Mouse (Mus musculus) E14TG2a.4 (cell line): Measurements from ENCODE around the gene Foxo3.

ENCODE experiments used
- H3K27me3 ChIP-seq: 2 replicates; pipeline ENCODE4 v1.6.1; 2014; ENCODE audit warnings: low read length, control low read depth; ENCODE audit not compliant: insufficient read depth
- H3K36me3 ChIP-seq: 2 replicates; pipeline ENCODE4 v1.6.1; 2014; ENCODE audit warnings: low read length, control low read depth; ENCODE audit not compliant: insufficient read depth
- H3K4me1 ChIP-seq: replicated peaks from 2 replicates; pipeline ENCODE4 v1.6.1; 2014; ENCODE audit warnings: low read depth, low read length, control low read depth
- H3K4me3 ChIP-seq: replicated peaks from 2 replicates; pipeline ENCODE4 v1.5.1; 2014; ENCODE audit warnings: mild to moderate bottlenecking, low read length
- H3K9me3 ChIP-seq: 2 replicates; pipeline ENCODE4 v1.6.1; 2014; ENCODE audit warnings: low read length, control low read depth
- CTCF ChIP-seq: conservative IDR thresholded peaks from 2 replicates; pipeline ENCODE4 v1.5.1; 2014; ENCODE audit warnings: low read length
- NANOG ChIP-seq: IDR thresholded peaks from 2 replicates; pipeline ENCODE4 v1.6.1; 2014; ENCODE audit warnings: borderline replicate concordance, low read length, mixed read lengths
- POU5F1 ChIP-seq: IDR thresholded peaks from 2 replicates; pipeline ENCODE4 v1.6.1; 2014; ENCODE audit warnings: low read length, borderline replicate concordance

Gene Foxo3

DNA sequence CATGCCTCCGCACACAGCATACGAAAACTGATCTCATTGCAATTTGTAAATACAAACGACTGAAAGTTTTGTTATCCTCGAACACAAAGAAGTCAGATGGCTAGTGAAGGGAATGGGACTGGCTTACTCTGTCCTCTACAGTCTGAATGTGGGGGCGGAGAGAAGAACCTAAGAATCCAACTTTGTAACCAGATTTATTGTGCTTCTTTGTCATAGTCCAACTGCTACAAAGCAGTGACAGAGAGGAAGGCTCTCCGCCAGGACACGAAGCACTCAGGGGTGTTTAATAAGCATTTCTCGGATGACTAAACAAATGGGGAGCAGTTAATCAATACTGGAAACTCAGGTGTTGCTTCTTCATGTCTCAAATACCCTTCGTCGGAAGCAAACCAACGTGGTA lies 43.6 kb downstream of the Foxo3 start:
- TF ChIP-seq NANOG (no peak), POU5F1 (no peak), CTCF (no peak)
- Histone ChIP-seq H3K9me3 (no peaks in the 10 kb centered on the region), H3K4me3 (no peak overlapping the region), H3K36me3 (no peaks in the 10 kb centered on the region), H3K27me3 (no peaks in the 10 kb centered on the region), H3K4me1 (peaks cover 41% of the 10 kb centered on the region)

DNA sequence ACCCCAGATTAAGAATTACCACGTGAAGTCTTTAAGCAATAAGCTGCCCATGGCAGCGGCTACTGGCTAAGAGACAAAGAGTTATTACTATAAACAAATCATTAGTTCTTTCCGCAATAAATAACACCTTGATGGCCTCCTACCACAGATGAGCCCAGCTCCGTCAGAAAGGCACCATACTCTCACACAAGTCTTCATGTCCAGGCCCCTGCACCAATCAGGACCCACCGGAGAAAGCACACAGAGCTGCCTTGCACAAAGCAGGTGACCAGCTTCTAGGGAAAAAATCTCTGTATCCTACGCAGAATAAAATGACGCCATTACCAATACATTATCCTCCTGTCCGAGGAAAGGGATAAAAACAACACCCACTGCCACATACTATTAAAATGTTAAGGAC lies 44.7 kb downstream of the Foxo3 start:
- no peaks in the 10 kb centered on the region for H3K9me3 ChIP-seq
- peaks cover 1% of the 10 kb centered on the region for H3K36me3 ChIP-seq
- H3K4me3 ChIP-seq = no peak overlapping the region
- TF ChIP-seq NANOG (no peak), CTCF (no peak), POU5F1 (no peak)
- no peaks in the 10 kb centered on the region for H3K27me3 ChIP-seq
- peaks cover 41% of the 10 kb centered on the region for H3K4me1 ChIP-seq

DNA sequence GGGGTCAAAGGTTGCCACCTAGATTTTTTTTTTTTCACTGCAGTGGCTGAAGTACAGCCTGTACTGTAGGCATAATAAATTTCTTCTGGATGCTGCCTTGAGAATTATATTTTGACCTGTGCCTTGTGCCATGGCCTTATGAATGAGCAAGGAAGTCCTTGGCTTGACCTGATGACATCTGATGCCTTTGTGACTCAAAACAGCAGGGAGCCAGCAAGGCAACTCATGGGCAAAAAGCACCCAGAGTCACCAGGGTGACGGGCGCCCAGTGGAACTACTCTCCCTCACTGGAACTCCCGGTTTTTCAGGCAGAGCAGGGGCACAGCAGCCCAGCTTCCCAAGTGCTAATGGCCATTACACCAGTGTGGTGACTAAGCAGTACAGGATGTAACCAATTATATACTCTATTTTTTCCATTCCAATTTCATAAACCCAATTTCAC lies 45.4 kb downstream of the Foxo3 start:
- H3K4me1 ChIP-seq = peaks cover 49% of the 10 kb centered on the region
- H3K27me3 ChIP-seq = no peaks in the 10 kb centered on the region
- peaks cover 9% of the 10 kb centered on the region for H3K36me3 ChIP-seq
- no peaks in the 10 kb centered on the region for H3K9me3 ChIP-seq
- no peak for TF ChIP-seq POU5F1
- TF ChIP-seq CTCF = no peak
- no peak for TF ChIP-seq NANOG
- H3K4me3 ChIP-seq = no peak overlapping the region

DNA sequence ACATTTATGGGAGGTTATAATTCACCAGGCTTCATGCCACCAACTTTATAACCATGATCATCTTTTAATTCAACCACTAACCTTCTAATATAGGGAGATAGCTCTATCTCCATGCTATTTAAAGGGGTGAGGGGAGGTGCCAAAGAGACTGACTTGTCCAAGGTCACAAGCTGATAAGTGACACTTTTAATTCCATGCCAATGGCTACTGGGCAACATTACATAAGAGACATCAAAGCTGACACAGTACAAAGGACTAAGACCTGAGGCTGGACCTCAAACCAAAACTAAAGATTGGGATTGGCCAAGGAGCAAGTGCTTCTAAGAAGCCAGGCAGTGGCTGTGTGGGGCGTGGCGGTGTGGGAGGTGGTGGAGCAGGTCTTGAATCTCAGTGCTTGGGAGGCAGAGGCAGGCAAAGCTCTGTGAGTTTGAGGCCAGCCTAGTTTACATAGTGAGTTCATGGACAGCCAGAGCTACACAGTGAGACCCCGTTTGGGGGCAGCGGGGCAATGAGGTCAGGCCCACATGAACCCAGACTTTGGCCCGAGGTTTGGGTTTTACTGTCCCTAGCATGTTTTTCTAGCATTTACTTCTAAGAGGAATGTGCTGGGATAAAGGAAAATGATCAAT lies 46.0 kb downstream of the Foxo3 start:
- Histone ChIP-seq H3K36me3 (peaks cover 14% of the 10 kb centered on the region), H3K4me3 (no peak overlapping the region), H3K27me3 (no peaks in the 10 kb centered on the region), H3K4me1 (peaks cover 52% of the 10 kb centered on the region), H3K9me3 (no peaks in the 10 kb centered on the region)
- no peak for TF ChIP-seq NANOG
- no peak for TF ChIP-seq CTCF
- TF ChIP-seq POU5F1 = no peak

DNA sequence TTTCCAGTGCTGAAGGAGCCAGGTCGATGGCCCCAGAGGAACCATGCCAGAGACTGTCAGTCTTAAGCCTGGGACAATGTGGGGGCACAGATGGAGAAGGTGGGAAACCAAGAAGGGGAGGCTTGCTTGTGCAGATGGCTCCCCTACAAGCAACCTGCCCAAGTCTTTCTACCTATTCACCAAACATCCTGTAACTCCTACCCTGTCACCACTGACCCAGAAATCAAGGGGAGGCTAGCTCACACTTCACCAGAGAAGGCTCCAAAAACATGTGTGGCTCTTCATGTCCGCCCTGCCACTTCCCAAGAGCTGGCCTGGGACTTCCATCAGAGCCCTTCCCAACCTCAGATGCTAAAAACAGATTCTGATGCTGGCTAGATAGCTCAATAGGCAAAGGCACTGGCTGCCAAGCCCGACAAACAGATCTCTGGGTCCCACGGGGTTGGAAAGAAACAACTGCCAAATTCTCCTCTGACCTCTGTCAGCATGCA lies 48.8 kb downstream of the Foxo3 start:
- Histone ChIP-seq H3K9me3 (no peaks in the 10 kb centered on the region), H3K36me3 (peaks cover 16% of the 10 kb centered on the region), H3K4me1 (peaks cover 42% of the 10 kb centered on the region), H3K4me3 (no peak overlapping the region), H3K27me3 (no peaks in the 10 kb centered on the region)
- TF ChIP-seq POU5F1 (no peak), NANOG (no peak), CTCF (no peak)

DNA sequence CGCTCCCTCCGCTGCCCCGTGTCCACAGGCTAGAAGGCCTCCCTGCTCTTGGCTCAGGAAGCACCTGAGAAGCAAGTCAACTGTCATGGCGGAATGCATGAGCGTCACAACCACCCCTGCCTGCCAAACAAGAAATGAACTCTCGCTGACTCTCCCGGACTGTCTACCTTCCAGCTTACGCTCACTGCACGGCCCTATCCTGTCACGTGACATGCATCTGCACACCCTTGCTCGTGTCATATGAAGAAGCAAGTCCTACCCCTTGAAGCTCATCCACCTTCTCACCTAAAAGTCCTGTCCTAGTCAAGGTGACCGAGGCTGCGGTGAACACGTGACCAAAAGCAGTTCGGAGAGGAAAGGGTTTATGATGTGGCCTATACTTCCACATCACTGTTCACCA lies 50.4 kb downstream of the Foxo3 start:
- H3K9me3 ChIP-seq = no peaks in the 10 kb centered on the region
- H3K27me3 ChIP-seq = no peaks in the 10 kb centered on the region
- TF ChIP-seq POU5F1 (no peak), CTCF (no peak), NANOG (no peak)
- peaks cover 16% of the 10 kb centered on the region for H3K36me3 ChIP-seq
- H3K4me3 ChIP-seq = no peak overlapping the region
- H3K4me1 ChIP-seq = peaks cover 29% of the 10 kb centered on the region

DNA sequence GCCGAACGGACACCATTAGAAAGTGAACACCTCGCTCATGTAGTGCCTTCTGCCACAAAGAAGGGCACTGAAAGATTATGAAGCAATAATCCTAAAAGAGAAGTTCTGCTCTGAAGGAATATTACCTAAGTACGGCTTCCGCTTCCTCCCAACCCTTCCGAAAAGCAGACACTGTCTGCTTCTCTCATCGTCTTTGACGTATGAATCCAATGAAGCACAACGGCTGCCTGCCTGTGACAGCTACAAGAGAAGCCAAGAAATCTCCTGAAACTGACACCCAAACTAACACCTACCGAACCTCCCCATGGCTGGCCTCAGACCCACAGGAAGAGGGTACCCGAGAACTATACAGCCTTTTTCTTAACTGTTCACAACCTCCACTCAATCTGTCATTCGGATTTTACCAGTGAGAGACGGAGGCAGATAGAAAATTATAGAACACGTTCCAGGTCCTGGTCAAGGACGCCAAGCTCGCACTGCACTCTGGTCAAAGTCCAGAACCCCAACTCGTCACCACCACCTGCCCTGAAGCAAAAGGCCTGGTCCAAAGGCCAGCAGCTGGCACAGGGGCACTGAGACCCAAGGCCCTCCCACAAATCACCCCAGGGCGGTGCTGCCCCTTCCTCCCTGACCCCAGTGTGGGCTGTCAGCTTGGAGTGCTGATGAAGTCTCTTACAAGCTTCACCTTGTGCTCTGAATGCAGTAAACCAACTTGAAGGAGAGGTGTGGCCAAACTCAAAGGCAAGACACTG lies 51.2 kb downstream of the Foxo3 start:
- peaks cover 21% of the 10 kb centered on the region for H3K4me1 ChIP-seq
- TF ChIP-seq CTCF (no peak), NANOG (no peak), POU5F1 (no peak)
- H3K9me3 ChIP-seq = no peaks in the 10 kb centered on the region
- H3K4me3 ChIP-seq = no peak overlapping the region
- no peaks in the 10 kb centered on the region for H3K27me3 ChIP-seq
- H3K36me3 ChIP-seq = peaks cover 16% of the 10 kb centered on the region

DNA sequence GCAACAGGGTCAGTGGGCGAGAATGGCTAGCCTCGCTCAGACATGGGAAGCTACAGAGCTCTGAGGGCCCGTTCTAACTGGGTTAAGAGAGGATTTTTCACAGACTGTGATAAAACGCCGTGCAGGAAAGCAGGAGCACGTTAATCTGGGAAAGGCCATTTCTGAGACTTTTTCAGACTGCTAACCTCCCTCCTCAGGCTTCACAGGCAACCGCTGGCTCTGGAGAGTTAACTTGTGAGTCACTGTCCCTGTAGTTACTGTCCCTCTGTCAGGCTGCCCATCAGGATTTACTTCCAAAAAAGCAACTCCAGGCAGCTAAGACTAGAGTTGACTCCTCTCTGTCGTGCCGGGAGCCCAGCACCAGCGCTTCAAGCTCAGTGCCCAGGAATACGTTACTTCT lies 54.6 kb downstream of the Foxo3 start:
- no peaks in the 10 kb centered on the region for H3K9me3 ChIP-seq
- H3K4me1 ChIP-seq = peaks cover 27% of the 10 kb centered on the region
- TF ChIP-seq POU5F1 = no peak
- no peak for TF ChIP-seq NANOG
- no peak overlapping the region for H3K4me3 ChIP-seq
- H3K36me3 ChIP-seq = peaks cover 24% of the 10 kb centered on the region
- no peaks in the 10 kb centered on the region for H3K27me3 ChIP-seq

DNA sequence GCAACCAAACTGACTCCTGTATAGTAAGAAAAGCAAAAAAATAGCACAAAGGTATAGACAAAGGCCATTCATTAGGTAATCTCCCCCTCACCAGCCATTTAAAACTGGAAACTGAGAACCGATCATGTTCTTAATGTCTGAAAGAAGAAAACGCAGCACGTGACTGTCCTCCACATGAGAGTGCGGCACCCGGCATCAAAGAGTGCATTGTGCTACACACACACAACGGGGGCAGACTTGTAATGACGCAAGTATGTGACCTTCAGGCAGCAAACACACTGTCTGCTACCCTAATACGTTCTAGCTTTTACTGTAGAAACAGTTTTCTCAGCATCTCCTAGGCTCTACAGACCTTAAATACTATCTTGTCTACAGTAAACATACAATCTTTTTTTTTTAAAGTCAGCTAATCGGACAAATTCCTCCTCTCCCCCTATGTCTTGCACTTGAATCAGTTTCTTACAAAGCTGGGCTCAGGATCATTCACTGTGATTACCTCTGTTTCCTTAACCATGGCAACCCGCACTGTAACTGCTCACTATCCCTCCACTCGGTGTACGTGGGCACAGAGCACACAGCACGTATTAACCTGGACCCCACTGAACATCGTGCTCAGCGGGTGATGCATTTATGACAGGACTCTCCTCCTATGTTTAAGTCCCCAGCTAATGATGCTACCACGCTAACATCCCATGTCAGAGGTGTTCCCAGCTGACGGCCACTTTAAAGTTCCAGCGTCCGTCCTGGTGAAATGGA lies 55.2 kb downstream of the Foxo3 start:
- no peaks in the 10 kb centered on the region for H3K9me3 ChIP-seq
- peaks cover 21% of the 10 kb centered on the region for H3K4me1 ChIP-seq
- TF ChIP-seq POU5F1 = no peak
- TF ChIP-seq NANOG = no peak
- no peak for TF ChIP-seq CTCF
- no peaks in the 10 kb centered on the region for H3K27me3 ChIP-seq
- H3K4me3 ChIP-seq = no peak overlapping the region
- H3K36me3 ChIP-seq = peaks cover 18% of the 10 kb centered on the region
